Mouse (Mus musculus) MEL (cell line): ENCODE measurements around the gene Kcnj15. TPM values are rescaled to one million over a fixed set of nuclear protein-coding genes. Genes with fewer than 3 reads are reported as not detected.

Experiments used
- DNase-seq: peaks from one replicate; pipeline ENCODE4 v3.0.0; 2011; ENCODE audit warnings: low read depth, low spot score
- H3K27ac ChIP-seq: 2 replicates; pipeline ENCODE4 v1.5.1; 2012; ENCODE audit warnings: low read depth, mild to moderate bottlenecking, control low read depth, low read length, moderate library complexity; ENCODE audit not compliant: control insufficient read depth
- H3K27me3 ChIP-seq, 2 experiments: fragments of 150-350 bp in 1 of 2; sonication (generic) in 1 of 2; 2 replicates each; pipeline ENCODE4 v1.6.1; 2012; ENCODE audit warnings: low read length in 2 of 2, mild to moderate bottlenecking in 2 of 2, improper control_type of control experiment in 1 of 2, moderate library complexity in 1 of 2; ENCODE audit not compliant: insufficient read depth in 2 of 2, control insufficient read depth in 1 of 2
- H3K36me3 ChIP-seq, 2 experiments: 2 replicates each; pipeline ENCODE4 v1.6.1; 2012 to 2014; ENCODE audit warnings: low read length in 2 of 2, improper control_type of control experiment in 1 of 2, inconsistent platforms in 1 of 2, mild to moderate bottlenecking in 1 of 2; ENCODE audit not compliant: insufficient read depth in 2 of 2, control insufficient read depth in 1 of 2
- H3K4me1 ChIP-seq, 2 experiments: fragments of 150-350 bp in 1 of 2; sonication (generic) in 1 of 2; 2 replicates each; pipeline ENCODE4 v1.6.1; 2012; ENCODE audit warnings: low read length in 2 of 2, improper control_type of control experiment in 1 of 2, mild to moderate bottlenecking in 1 of 2; ENCODE audit not compliant: insufficient read depth in 2 of 2, control insufficient read depth in 1 of 2
- H3K4me3 ChIP-seq, 2 experiments: fragments of 150-350 bp in 1 of 2; sonication (generic) in 1 of 2; 2 replicates each; pipeline ENCODE4 v1.5.1; 2012; ENCODE audit warnings: low read depth in 2 of 2, low read length in 2 of 2, mild to moderate bottlenecking in 2 of 2, moderate library complexity in 2 of 2, control low read depth in 1 of 2, improper control_type of control experiment in 1 of 2; ENCODE audit not compliant: control insufficient read depth in 1 of 2, insufficient read depth in 1 of 2
- H3K79me2 ChIP-seq: 2 replicates; pipeline ENCODE4 v1.6.1; 2012; ENCODE audit warnings: mild to moderate bottlenecking, low read length, moderate library complexity; ENCODE audit not compliant: control insufficient read depth, poor library complexity, insufficient read depth
- H3K9ac ChIP-seq: 2 replicates; pipeline ENCODE4 v1.6.1; 2012; ENCODE audit warnings: low read depth, mild to moderate bottlenecking, control low read depth, low read length, moderate library complexity; ENCODE audit not compliant: control insufficient read depth, poor library complexity, severe bottlenecking
- H3K9me3 ChIP-seq: fragments of 150-350 bp; sonication (generic); replicated peaks from 2 replicates; pipeline ENCODE4 v1.6.1; 2012; ENCODE audit warnings: mild to moderate bottlenecking, low read length, improper control_type of control experiment, moderate library complexity; ENCODE audit not compliant: insufficient read depth
- CHD2 ChIP-seq: IDR thresholded peaks from 2 replicates; pipeline ENCODE4 v1.6.1; 2011; ENCODE audit warnings: low read length, improper control_type of control experiment
- E2F4 ChIP-seq: IDR thresholded peaks from 2 replicates; pipeline ENCODE4 v1.6.1; 2011; ENCODE audit warnings: low read depth, low read length, improper control_type of control experiment, borderline replicate concordance
- EP300 ChIP-seq, 2 experiments: IDR thresholded peaks; 2 replicates each; pipeline ENCODE4 v1.6.1; 2011; ENCODE audit warnings: improper control_type of control experiment in 2 of 2, low read length in 2 of 2, low read depth in 1 of 2, mild to moderate bottlenecking in 1 of 2
- GABPA ChIP-seq: IDR thresholded peaks from 2 replicates; pipeline ENCODE4 v1.6.1; 2012; ENCODE audit warnings: low read depth, mild to moderate bottlenecking, inconsistent platforms, low read length, improper control_type of control experiment, moderate library complexity
- HCFC1 ChIP-seq: IDR thresholded peaks from 2 replicates; pipeline ENCODE4 v1.6.1; 2012; ENCODE audit warnings: low read depth, mild to moderate bottlenecking, inconsistent platforms, low read length, improper control_type of control experiment, moderate library complexity
- JUND ChIP-seq: IDR thresholded peaks from 2 replicates; pipeline ENCODE4 v1.6.1; 2011; ENCODE audit warnings: low read depth, mild to moderate bottlenecking, improper control_type of control experiment, low read length
- KAT2A ChIP-seq: conservative IDR thresholded peaks from 2 replicates; pipeline ENCODE4 v1.6.1; 2012; ENCODE audit warnings: low read depth, low read length, improper control_type of control experiment, inconsistent platforms
- NRF1 ChIP-seq: IDR thresholded peaks from 2 replicates; pipeline ENCODE4 v1.6.1; 2014; ENCODE audit warnings: low read depth, mild to moderate bottlenecking, inconsistent platforms, low read length, improper control_type of control experiment, moderate library complexity; ENCODE audit not compliant: poor library complexity, insufficient read depth, severe bottlenecking
- POLR2AphosphoS2 ChIP-seq: IDR thresholded peaks from 2 replicates; pipeline ENCODE4 v1.6.1; 2011; ENCODE audit warnings: low read length, improper control_type of control experiment
- POLR2AphosphoS5 ChIP-seq: IDR thresholded peaks from 2 replicates; pipeline ENCODE4 v1.6.1; 2012; ENCODE audit warnings: low read depth, borderline replicate concordance, mild to moderate bottlenecking, inconsistent platforms, low read length, moderate library complexity, mixed read lengths
- SIN3A ChIP-seq: IDR thresholded peaks from 2 replicates; pipeline ENCODE4 v1.6.1; 2012; ENCODE audit warnings: low read length, improper control_type of control experiment, inconsistent platforms
- TAL1 ChIP-seq: IDR thresholded peaks from 2 replicates; pipeline ENCODE4 v1.6.1; 2012; ENCODE audit warnings: mild to moderate bottlenecking, inconsistent platforms, low read length, moderate library complexity, mixed read lengths
- TBP ChIP-seq: IDR thresholded peaks from 2 replicates; pipeline ENCODE4 v1.8.0; 2011; ENCODE audit warnings: low read depth, low read length, improper control_type of control experiment
- UBTF ChIP-seq: IDR thresholded peaks from 2 replicates; pipeline ENCODE4 v1.6.1; 2012; ENCODE audit warnings: low read depth, mild to moderate bottlenecking, inconsistent platforms, low read length, improper control_type of control experiment, moderate library complexity, borderline replicate concordance; ENCODE audit not compliant: insufficient read depth
- USF2 ChIP-seq, 2 experiments: IDR thresholded peaks; 2 replicates each; pipeline ENCODE4 v1.6.1; 2011 to 2012; ENCODE audit warnings: improper control_type of control experiment in 2 of 2, low read length in 2 of 2, borderline replicate concordance in 1 of 2, inconsistent platforms in 1 of 2, low read depth in 1 of 2, mild to moderate bottlenecking in 1 of 2; ENCODE audit not compliant: insufficient read depth in 1 of 2
- ZC3H11A ChIP-seq: IDR thresholded peaks from 2 replicates; pipeline ENCODE4 v1.6.1; 2012; ENCODE audit warnings: low read depth, mild to moderate bottlenecking, inconsistent platforms, low read length, improper control_type of control experiment
- polyA plus RNA-seq, 2 experiments: library from polyadenylated mRNA; stranded (reverse) in 1 of 2; unstranded in 1 of 2; fragments of >175 nt in 1 of 2; fragments of >200 nt in 1 of 2; gene quantifications; 2 replicates each; pipeline versions ENCODE4 v1.2.1 to v1.2.4; 2012; ENCODE audit warnings: low replicate concordance in 2 of 2, low read depth in 1 of 2; ENCODE audit not compliant: insufficient read length in 2 of 2, insufficient read depth in 1 of 2, missing spikeins in 1 of 2
- total RNA-seq: library from RNA; depleted of rRNA; stranded (reverse); fragments of 300-350 nt; gene quantifications from 2 replicates; pipeline ENCODE4 v1.2.3, GENCODE M21; 2012

Kcnj15 gene
- total and polyA plus RNA-seq, 3 experiments, result not detected

- H3K27ac ChIP-seq, result no peak overlapping the region
- H3K9me3 ChIP-seq, result no peaks in the 10 kb centered on the region
- H3K79me2 ChIP-seq, result no peaks in the 10 kb centered on the region
- H3K4me1 ChIP-seq, result no peaks in the 10 kb centered on the region
- H3K36me3 ChIP-seq, result no peaks in the 10 kb centered on the region
- no peaks in the 10 kb centered on the region for H3K27me3 ChIP-seq
- DNase-seq, result no peak
- H3K4me3 ChIP-seq, result no peak overlapping the region
- H3K9ac ChIP-seq, result no peak overlapping the region
- no peak for TF ChIP-seq TBP
- TF ChIP-seq JUND, result no peak
- no peak for TF ChIP-seq E2F4
- TF ChIP-seq USF2 (IDR thresholded peaks at IDR 0.05; ENCODE audit: borderline replicate concordance in 1 of 2, insufficient read depth in 1 of 2, low read depth in 1 of 2, low read length in 2 of 2), result no peak
- no peak for TF ChIP-seq POLR2AphosphoS2
- no peak for TF ChIP-seq GABPA
- TF ChIP-seq ZC3H11A, result no peak
- no peak for TF ChIP-seq CHD2
- no peak for TF ChIP-seq TAL1
- no peak for TF ChIP-seq KAT2A
- TF ChIP-seq HCFC1, result no peak
- TF ChIP-seq NRF1, result no peak
These were observed 40.5 kb upstream of the Kcnj15 start for GRCm38 (mm10) chr16:95216824-95217223.

- no peak overlapping the region for H3K9ac ChIP-seq
- no peaks in the 10 kb centered on the region for H3K79me2 ChIP-seq
- no peaks in the 10 kb centered on the region for H3K36me3 ChIP-seq
- DNase-seq, result no peak
- TF ChIP-seq HCFC1 (no peak), POLR2AphosphoS5 (no peak), UBTF (no peak), SIN3A (no peak), POLR2AphosphoS2 (no peak), USF2 (IDR thresholded peaks at IDR 0.05; ENCODE audit: borderline replicate concordance in 1 of 2, insufficient read depth in 1 of 2, low read depth in 1 of 2, low read length in 2 of 2) (no peak), EP300 (IDR thresholded peaks at IDR 0.05; ENCODE audit: low read depth in 1 of 2, low read length in 2 of 2) (no peak)
- no peaks in the 10 kb centered on the region for H3K9me3 ChIP-seq
- no peaks in the 10 kb centered on the region for H3K27me3 ChIP-seq
- no peak overlapping the region for H3K27ac ChIP-seq
- H3K4me1 ChIP-seq, result no peaks in the 10 kb centered on the region
- H3K4me3 ChIP-seq, result no peak overlapping the region
These were observed 38.6 kb upstream of the Kcnj15 start for GRCm38 (mm10) chr16:95218783-95219182.
